Mouse (Mus musculus) spleen, postnatal 10 days (tissue): ENCODE data around the gene Scube2.
A peak's percentile ranks its signal among the peaks of the same experiment; 100 is the strongest.

ENCODE experiments used
- DNase-seq, 2 experiments: peaks; one replicate each; pipeline ENCODE4 v3.0.0; 2021 to 2022; ENCODE audit warnings: low spot score in 2 of 2

The Scube2 gene

GRCm38 (mm10) chr7:109865370-109866229, at the start of gene Scube2:
Gene Scube2, minus strand, starts transcription at chr7:109865679.
- peak in 1 of 2 experiments; percentile 20 for DNase-seq

- DNase-seq, result no peak
Observed at GRCm38 (mm10) chr7:109906165-109906564, 40.7 kb upstream of the Scube2 start.

DNA sequence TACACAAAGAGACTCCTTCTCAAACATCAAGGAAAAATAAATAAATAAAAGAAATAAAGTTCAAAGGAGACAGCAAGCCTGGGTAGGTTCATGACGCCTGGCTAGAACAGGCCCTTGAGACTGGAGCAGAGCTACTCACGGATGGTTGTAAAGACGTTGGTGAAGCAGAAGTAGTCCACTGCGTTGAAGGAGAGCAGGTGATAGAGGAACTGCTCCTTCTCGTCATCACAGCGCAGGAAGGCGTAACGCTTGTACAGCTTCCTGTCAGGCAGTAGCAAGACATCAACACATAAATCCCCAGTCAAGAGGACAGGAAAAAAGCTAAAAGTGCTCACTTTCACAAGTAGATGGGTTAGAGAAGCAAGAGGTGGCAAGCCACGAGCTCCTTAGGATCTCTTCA, 35.4 kb upstream of the Scube2 start:
- peak in 1 of 2 experiments; percentile 35 for DNase-seq

DNA sequence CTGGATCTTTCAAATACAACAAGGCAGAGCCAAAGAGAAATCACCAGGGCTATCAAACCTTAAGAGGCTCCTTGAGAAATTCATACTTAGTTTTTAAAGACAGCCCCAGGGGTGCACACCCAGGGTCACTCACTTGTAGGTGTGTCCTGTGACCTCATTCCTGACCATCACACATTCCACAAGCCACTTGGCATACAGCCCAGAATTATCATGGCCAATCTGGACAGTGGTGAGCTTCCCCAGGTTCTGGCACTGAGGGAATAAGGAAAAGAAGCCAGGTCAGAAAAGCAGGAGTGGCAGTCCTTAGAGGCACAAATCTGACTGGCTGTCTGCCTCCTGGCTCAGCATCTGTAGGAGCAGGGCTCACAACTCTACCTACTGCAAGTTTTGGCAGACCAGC, 33.4 kb upstream of the Scube2 start:
- no peak for DNase-seq

GRCm38 (mm10) chr7:109892530-109892929, 27.1 kb upstream of the Scube2 start:
- DNase-seq, result peak; percentile 49 to 82

GRCm38 (mm10) chr7:109891786-109892185, 26.3 kb upstream of the Scube2 start:
- no peak for DNase-seq

GRCm38 (mm10) chr7:109890256-109890655, 24.8 kb upstream of the Scube2 start:
- no peak for DNase-seq

- no peak for DNase-seq
Observed at GRCm38 (mm10) chr7:109889300-109889699, 23.8 kb upstream of the Scube2 start.

- no peak for DNase-seq
Observed at GRCm38 (mm10) chr7:109886249-109886648, 20.8 kb upstream of the Scube2 start.

GRCm38 (mm10) chr7:109882574-109882973, 17.1 kb upstream of the Scube2 start:
- DNase-seq, result no peak

- no peak for DNase-seq
Observed at GRCm38 (mm10) chr7:109881561-109882099, 16.2 kb upstream of the Scube2 start.

DNA sequence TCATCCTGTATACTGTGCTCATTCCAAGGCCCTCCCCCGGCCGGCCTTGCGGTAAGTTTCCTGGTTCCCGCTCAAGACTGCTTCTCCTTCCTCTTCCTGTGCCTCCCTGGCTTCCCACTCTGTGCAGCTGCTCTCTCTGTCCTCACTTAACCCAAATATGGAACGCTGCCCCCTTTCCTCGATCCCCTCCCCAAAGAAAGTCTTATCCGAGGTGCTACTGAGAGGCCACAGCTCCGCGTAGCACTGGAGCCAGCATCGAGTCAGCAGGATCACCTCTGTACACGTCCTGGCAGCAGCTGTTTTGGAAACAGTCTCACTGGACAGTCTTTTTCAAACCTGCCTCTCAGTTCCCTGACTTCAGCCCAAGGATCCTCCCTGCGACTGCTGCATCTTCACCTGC, 13.7 kb upstream of the Scube2 start:
- no peak for DNase-seq

GRCm38 (mm10) chr7:109876085-109876484, 10.6 kb upstream of the Scube2 start:
- DNase-seq, result no peak

- DNase-seq, result no peak
Observed at GRCm38 (mm10) chr7:109875598-109875997, 10.1 kb upstream of the Scube2 start.

DNA sequence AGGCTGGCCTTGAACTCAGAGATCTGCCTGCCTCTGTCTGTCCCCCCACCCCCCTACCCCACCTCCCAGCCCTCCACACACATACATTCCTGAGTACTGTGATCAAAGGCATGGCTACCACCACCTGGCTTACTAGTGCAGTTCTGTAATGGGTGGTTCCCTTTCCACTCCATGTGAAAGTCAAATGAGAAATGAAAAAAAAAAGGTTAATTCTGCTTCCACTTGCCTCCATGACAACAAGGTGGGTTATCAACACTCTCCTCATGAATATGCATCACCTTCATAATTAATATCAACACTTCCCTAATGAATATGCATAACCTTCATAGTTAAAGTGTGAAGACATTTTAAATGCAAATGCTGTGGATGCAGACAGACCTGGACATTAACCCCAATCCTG, 9.6 kb upstream of the Scube2 start:
- DNase-seq, result no peak

- no peak for DNase-seq
Observed at GRCm38 (mm10) chr7:109873170-109873569, 7.7 kb upstream of the Scube2 start.

- DNase-seq, result no peak
Observed at GRCm38 (mm10) chr7:109871232-109871631, 5.8 kb upstream of the Scube2 start.

GRCm38 (mm10) chr7:109868498-109868897, 3.0 kb upstream of the Scube2 start:
- DNase-seq, result no peak

DNA sequence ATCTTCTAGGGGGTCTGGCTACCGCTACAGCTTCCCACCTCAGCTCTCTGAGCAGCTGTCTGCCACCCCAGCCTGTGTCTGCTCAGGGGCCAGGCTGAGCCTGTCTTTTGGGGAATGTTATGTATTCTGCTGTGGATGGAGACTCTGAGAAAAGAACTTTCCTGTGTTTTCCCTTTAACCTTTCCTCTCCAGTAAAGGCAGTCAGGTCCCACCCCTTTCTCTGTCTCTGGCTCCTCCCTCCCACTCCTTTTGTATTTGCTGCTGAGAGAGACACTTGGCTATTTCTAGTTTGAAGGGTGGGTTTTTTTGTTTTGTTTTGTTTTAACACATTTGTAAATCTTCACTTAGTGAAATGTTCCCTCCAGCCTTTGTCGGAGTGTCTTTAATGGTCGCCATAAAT, 1.2 kb upstream of the Scube2 start:
- no peak for DNase-seq

GRCm38 (mm10) chr7:109863561-109863960, 1.9 kb downstream of the Scube2 start:
- no peak for DNase-seq

DNA sequence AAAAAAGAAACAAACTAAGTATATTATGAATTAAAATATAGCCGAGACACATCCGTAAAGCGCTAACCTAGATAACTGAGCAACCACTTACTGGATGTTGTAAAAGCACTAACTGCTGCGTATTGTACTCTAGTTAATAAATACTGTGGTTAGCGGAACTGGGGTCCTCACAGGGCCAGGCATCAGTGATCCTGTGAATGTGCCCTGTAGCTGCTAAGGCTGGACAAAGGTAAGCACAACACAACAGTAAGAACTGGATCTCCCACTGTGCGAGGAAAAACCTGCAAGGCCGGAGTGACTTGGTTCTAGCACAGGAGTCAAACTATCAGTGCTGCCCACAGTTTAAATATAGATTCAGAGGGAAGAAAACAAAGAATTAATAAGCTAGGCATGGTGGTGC, 5.3 kb downstream of the Scube2 start:
- no peak for DNase-seq

DNA sequence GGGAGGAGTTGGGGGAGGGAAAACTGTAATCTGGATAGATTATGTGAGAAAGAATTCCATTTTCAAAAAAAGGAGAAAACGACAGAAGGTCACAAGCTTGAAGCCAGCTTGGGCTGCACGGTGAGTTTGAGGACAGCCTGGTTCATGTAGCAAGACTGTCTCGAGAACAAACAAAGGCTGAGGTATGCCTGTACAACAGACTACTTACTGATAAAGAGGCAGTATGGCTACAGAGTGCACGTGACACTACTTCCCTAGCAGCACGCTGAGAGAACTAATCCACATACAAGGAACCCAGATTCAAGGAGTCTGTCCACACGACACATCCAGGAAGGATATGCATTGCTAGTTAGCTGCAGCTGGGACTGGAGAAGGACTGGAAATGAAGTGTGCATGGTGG, 6.1 kb downstream of the Scube2 start:
- no peak for DNase-seq

- DNase-seq, result no peak
Observed at GRCm38 (mm10) chr7:109852752-109853212, 12.7 kb downstream of the Scube2 start.
